Mouse (Mus musculus) hindbrain, postnatal 0 days (tissue): ENCODE results near the gene Gipc2. TPM values are rescaled to one million over a fixed set of nuclear protein-coding genes. Genes with fewer than 3 reads are reported as not detected.

Experiments
- ATAC-seq: fragments of 200-750 bp; cut with Nextera tagmentation; 2 replicates; pipeline ENCODE4 v1.8.0; 2017; ENCODE audit warnings: mild to moderate bottlenecking, moderate TSS enrichment, moderate library complexity
- DNase-seq: peaks from one replicate; pipeline ENCODE4 v3.0.0-alpha.2; 2015; ENCODE audit warnings: low spot score
- H3K27ac ChIP-seq: fragments of 300-500 bp; sonication (generic); 2 replicates; pipeline ENCODE4 v1.5.1; 2014; ENCODE audit warnings: mild to moderate bottlenecking
- H3K27me3 ChIP-seq: fragments of 300-500 bp; sonication (generic); 2 replicates; pipeline ENCODE4 v1.6.1; 2014; ENCODE audit warnings: low read length, mixed read lengths; ENCODE audit not compliant: insufficient read depth
- H3K36me3 ChIP-seq: fragments of 300-500 bp; sonication (generic); 2 replicates; pipeline ENCODE4 v1.6.1; 2014; ENCODE audit warnings: low read length, mixed read lengths; ENCODE audit not compliant: insufficient read depth
- H3K4me1 ChIP-seq: fragments of 300-500 bp; sonication (generic); 2 replicates; pipeline ENCODE4 v1.6.1; 2014; ENCODE audit warnings: antibody characterized with exemption, low read length, mixed read lengths; ENCODE audit not compliant: insufficient read depth
- H3K4me2 ChIP-seq: fragments of 300-500 bp; sonication (generic); 2 replicates; pipeline ENCODE4 v1.6.1; 2014; ENCODE audit warnings: low read depth, mild to moderate bottlenecking, low read length, moderate library complexity, mixed read lengths
- H3K4me3 ChIP-seq: fragments of 300-500 bp; sonication (generic); 2 replicates; pipeline ENCODE4 v1.5.1; 2014; ENCODE audit warnings: low read length
- H3K9ac ChIP-seq: fragments of 300-500 bp; sonication (generic); replicated peaks from 2 replicates; pipeline ENCODE4 v1.6.1; 2014; ENCODE audit warnings: mild to moderate bottlenecking, low read length, moderate library complexity, mixed read lengths
- H3K9me3 ChIP-seq: fragments of 300-500 bp; sonication (generic); 2 replicates; pipeline ENCODE4 v1.6.1; 2016; ENCODE audit warnings: low read length, mixed read lengths
- CTCF ChIP-seq: IDR thresholded peaks from 2 replicates; pipeline ENCODE4 v1.5.1; 2016; ENCODE audit warnings: antibody characterized with exemption, control low read depth, low read depth
- WGBS: fragments of 180-500 bp; shearing (Covaris S2); extraction: QIAGEN DNeasy Blood & Tissue Kit; methylation state at CpG from one replicate; pipeline ENCODE4 v1.1.7; 2014; 5-methylcytosine and 5-hydroxymethylcytosine counted together
- polyA plus RNA-seq: library from polyadenylated mRNA; unstranded; fragments of >200 nt; fragmentation: Nextera tagmentation; extraction: Ambion mirVana; gene quantifications from 2 replicates; pipeline ENCODE4 v1.2.1, GENCODE M21; 2015
- total RNA-seq: library from RNA; depleted of rRNA; stranded (reverse); fragments of >200 nt; gene quantifications from 2 replicates; pipeline ENCODE4 v1.2.3, GENCODE M21; 2014

The Gipc2 gene
- total and polyA plus RNA-seq, 2 experiments from 2014 or later = 6.7 to 15.6 TPM

GRCm38 (mm10) chr3:152156816-152157496 is 9.1 kb downstream of the Gipc2 start:
- H3K9ac ChIP-seq = no peak overlapping the region
- H3K27me3 ChIP-seq = no peaks in the 10 kb centered on the region
- H3K4me3 ChIP-seq = no peak overlapping the region
- no peaks in the 10 kb centered on the region for H3K9me3 ChIP-seq
- ATAC-seq (no peak), DNase-seq (no peak)
- no peaks in the 10 kb centered on the region for H3K36me3 ChIP-seq
- WGBS = 67% methylated on average over 23 of the region's 23 CpGs
- TF ChIP-seq CTCF = no peak
- H3K4me1 ChIP-seq = peaks cover 3% of the 10 kb centered on the region; the same call in 1 of the 2 replicates
- H3K4me2 ChIP-seq = no peak overlapping the region
- no peak overlapping the region for H3K27ac ChIP-seq

DNA sequence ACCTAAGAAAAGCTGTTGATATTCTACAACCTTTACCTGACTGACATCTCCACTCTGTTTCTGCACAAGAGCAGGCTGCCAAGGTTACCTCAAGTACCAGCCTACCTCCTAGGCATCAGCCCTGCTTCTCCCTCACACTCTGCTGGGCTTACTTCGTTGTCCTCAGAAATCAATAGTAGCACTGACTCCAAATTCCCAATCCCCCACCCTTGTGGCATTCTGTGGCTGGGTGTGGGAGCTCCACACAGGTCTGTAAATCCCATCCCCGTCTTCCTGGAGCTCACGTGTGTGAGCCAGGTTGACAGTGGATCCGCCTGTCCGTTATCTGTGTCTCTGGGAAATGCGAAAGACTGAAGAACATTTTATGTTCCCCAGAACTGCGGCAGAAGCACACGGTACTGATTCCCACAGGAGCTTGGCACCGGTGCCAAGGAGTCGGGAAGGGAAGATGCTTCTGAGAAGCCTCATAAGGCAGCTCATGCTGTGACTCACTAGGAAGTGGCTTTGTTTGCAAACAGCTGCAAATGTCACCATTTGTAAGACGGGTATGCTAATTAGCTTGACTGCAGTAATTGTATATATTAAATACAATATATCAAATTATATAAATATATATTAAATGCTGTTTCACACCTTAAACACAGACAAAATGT is 10.6 kb downstream of the Gipc2 start:
- DNase-seq = peak; percentile 38
- H3K9ac ChIP-seq = no peak overlapping the region
- H3K4me3 ChIP-seq = no peak overlapping the region
- peaks cover 3% of the 10 kb centered on the region; the same call in 1 of the 2 replicates for H3K4me1 ChIP-seq
- 29% methylated on average over 11 of the region's 11 CpGs for whole genome bisulfite sequencing
- no peak for TF ChIP-seq CTCF
- H3K27ac ChIP-seq = no peak overlapping the region
- ATAC-seq = 0 out of 2 replicates have a peak, but pooled peaks have one; percentile 22
- no peaks in the 10 kb centered on the region for H3K27me3 ChIP-seq
- H3K9me3 ChIP-seq = no peaks in the 10 kb centered on the region
- no peak overlapping the region for H3K4me2 ChIP-seq
- H3K36me3 ChIP-seq = no peaks in the 10 kb centered on the region

DNA sequence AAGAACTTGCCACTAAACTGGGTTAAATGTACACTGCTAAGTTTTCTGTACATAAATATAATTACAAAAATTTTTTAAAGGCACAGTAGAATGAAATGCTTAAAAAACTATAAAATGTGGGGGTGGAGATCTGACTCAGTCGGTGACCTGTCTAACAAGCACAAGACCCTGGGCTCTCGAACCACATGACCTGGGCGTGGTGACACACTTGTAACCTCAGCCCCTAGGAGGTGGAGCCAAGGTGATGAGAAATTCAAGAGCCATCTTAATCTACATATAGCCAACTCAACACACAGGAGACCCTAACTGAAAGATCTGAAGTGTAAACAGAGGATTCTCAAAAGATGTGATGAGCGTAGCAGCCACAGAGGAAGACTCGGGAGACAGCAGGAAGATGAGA is 11.9 kb downstream of the Gipc2 start:
- 91% methylated on average over 5 of the region's 5 CpGs for WGBS
- Histone ChIP-seq H3K9ac (no peak overlapping the region), H3K27ac (no peak overlapping the region), H3K4me1 (peaks cover 3% of the 10 kb centered on the region; the same call in 1 of the 2 replicates), H3K36me3 (no peaks in the 10 kb centered on the region), H3K4me3 (no peak overlapping the region), H3K9me3 (no peaks in the 10 kb centered on the region), H3K27me3 (no peaks in the 10 kb centered on the region), H3K4me2 (no peak overlapping the region)
- ATAC-seq (no peak), DNase-seq (no peak)
- TF ChIP-seq CTCF = no peak

- Histone ChIP-seq H3K4me3 (no peak overlapping the region), H3K27ac (no peak overlapping the region), H3K9me3 (no peaks in the 10 kb centered on the region), H3K36me3 (no peaks in the 10 kb centered on the region), H3K9ac (no peak overlapping the region), H3K4me1 (peaks cover 3% of the 10 kb centered on the region; the same call in 1 of the 2 replicates), H3K4me2 (no peak overlapping the region), H3K27me3 (no peaks in the 10 kb centered on the region)
- TF ChIP-seq CTCF = no peak
- 89% methylated on average over 2 of the region's 2 CpGs for whole genome bisulfite sequencing
- no peak for ATAC-seq
- DNase-seq = no peak
Observed at GRCm38 (mm10) chr3:152153152-152153551, 12.9 kb downstream of the Gipc2 start.

- peaks cover 3% of the 10 kb centered on the region; the same call in 1 of the 2 replicates for H3K4me1 ChIP-seq
- no peak for TF ChIP-seq CTCF
- no peak overlapping the region for H3K4me3 ChIP-seq
- H3K27me3 ChIP-seq = no peaks in the 10 kb centered on the region
- no peaks in the 10 kb centered on the region for H3K9me3 ChIP-seq
- no peaks in the 10 kb centered on the region for H3K36me3 ChIP-seq
- 93% methylated on average over 1 of the region's 1 CpGs for WGBS
- DNase-seq = no peak
- ATAC-seq = no peak
- H3K27ac ChIP-seq = no peak overlapping the region
- H3K4me2 ChIP-seq = no peak overlapping the region; the same call in 1 of the 2 replicates
- no peak overlapping the region for H3K9ac ChIP-seq
Observed at GRCm38 (mm10) chr3:152152483-152152804, 13.6 kb downstream of the Gipc2 start.

DNA sequence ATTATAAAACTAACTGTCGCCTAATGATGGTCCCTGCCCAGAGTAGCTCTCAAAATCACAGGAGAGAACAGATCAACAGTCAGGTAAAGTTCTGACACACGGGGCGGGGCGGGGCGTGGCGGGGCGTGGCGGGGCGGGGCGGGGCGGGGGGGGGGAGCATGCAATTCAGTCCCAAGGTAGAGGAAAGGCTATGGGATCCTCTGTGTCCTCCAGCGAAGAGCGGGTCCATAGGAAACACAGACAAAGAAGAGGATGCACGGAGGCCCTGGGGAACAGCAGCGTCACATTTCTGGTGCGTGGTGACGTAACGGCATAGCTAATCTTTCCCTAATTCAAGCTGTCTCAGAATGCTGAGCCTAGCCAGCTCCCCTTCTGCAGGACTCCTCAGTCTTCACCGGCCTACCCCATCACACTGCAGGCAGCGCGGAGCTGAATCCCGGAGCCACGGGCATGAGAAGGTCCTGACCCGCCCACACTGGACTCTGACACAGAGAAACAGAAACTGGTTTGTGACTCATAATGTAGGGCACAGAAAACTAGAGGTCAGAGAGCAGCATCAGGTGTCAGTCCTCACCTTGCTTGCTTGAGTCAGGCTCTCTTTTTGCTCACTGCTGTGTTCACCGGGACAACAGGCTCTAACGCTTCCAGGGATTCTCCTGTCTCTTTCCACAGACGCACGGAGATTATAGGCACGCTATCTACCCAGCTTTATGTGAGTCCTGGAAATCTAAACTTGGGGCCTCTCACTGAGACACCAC is 14.1 kb downstream of the Gipc2 start:
- ATAC-seq (peak; percentile 24), DNase-seq (no peak)
- H3K27ac ChIP-seq = no peak overlapping the region
- no peaks in the 10 kb centered on the region for H3K9me3 ChIP-seq
- no peak overlapping the region for H3K9ac ChIP-seq
- H3K27me3 ChIP-seq = no peaks in the 10 kb centered on the region
- WGBS = 57% methylated on average over 29 of the region's 29 CpGs
- H3K4me2 ChIP-seq = peak overlapping the region; percentile 38
- no peak for TF ChIP-seq CTCF
- H3K4me3 ChIP-seq = peak overlapping the region; percentile 4; the same call in 1 of the 2 replicates
- no peaks in the 10 kb centered on the region for H3K36me3 ChIP-seq
- H3K4me1 ChIP-seq = peaks cover 3% of the 10 kb centered on the region; the same call in 1 of the 2 replicates
